Mouse (Mus musculus): Measurements from ENCODE around the gene Cit.

The Cit gene

DNA sequence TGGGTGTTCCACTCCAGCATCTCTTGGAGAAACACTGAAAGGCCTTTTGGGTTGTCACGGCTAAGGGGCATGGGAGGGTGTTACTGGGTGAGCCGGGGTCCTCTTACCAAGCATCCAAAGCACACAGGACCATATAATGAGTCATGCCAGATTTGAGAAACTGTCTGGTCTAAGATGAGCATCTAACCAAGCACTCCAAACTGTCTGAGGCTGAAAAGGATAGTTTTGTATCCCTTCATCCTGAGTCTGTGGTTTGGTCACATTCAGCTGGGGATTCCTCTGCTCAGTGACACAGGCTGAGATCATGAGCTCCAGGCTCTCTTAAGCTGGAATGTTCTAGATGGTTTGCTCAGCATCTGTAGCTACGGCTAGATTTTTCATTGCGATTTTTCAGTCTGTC, 7.4 kb downstream of the Cit start:
- DNase-seq: no peak

DNA sequence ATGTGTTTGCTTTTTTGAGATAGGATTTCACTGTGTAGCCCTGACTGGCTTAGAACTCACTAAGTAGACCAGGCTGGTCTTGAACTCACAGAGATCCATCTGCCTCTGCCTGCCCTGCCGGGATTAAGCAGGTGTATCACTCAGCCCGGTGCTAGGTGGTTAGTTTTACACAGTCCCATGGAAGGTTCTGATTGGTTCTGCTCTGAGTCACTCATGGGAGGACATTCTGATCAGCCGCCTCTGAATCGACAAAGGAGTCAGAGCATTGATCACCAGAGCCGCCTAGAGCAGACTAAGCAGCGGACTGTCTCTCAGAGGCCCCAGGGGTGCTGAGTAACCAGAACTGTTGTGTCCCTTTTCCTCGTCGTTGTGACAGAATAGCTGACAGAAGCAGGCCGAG, 8.6 kb downstream of the Cit start:
- no peak for DNase-seq

DNA sequence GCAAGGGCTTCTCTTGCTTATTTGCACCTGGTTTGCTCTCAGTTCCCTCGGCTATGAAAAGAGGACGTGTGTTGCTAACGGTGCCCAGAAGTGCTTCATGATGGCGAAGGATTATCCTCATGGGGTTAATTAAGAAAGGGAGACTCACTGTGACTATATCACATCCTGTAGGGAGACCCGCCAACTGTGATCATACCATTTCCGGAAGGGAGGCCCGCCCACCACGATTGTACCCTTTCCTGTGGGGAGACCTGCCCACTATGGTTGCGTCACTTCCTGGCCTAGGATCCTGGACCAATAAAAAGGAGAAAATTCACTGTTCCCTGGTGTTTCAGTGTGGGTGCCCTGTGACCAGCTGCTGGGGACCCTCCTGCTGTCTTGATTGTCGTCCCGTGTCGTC, 9.3 kb downstream of the Cit start:
- DNase-seq: no peak

DNA sequence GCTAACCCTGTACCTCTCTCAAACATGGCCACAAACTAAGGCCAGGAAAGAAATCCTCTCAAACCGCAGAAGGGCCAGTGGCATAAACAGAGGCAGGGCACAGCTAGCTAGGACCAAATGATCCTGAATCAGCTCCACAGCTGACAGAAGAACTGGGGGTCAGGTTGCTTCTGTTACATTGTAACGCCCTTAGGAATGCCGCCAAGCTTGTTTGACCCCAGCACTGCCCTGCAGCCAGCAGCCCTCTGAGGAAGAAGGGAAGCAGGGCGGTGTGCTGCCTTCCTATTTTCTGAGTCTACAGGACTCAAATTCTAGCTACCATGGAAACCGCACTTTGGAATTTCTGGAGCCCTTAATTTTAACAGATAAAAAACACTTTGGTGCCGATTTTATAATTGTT, 13.6 kb downstream of the Cit start:
- DNase-seq: no peak

DNA sequence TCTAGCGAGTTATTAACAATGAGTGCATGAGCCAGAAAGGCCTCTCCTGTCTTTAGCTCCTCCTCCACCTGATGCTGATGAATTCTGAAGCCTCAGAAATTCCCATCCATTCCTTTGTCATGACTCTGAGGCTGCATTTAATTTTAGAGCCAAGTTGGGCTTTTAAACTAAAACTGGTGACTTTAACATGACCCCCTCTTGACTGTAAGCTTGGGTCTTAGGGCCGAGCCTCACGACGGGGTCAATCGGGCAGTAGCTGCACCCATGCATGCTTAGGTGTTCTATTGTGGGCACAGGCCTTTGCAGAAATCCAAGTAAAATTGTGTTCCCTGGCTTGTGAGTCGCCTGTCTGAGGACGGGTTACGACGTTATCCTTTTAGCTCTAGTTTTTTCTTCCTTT, 14.4 kb downstream of the Cit start:
- DNase-seq: no peak

DNA sequence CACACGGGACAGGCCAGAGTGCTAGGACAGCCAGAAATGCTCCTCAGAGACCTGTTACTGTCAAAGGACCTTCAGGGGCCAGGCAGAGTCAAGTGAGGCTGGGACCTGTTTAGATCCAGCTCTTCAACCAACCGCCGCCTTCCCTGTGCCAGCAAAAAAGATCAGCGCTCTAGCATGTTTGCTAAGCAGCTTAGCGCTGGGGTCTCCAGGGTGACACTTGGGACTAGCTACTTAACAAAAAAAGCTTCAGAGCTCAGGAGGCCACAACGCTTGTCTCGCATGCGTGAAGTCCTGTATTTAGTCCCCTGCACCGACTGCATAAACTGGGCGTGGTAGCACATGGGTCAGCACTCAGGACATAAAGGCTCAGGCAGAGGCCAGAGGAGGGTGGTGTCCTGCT, 16.9 kb downstream of the Cit start:
- no peak for DNase-seq

DNA sequence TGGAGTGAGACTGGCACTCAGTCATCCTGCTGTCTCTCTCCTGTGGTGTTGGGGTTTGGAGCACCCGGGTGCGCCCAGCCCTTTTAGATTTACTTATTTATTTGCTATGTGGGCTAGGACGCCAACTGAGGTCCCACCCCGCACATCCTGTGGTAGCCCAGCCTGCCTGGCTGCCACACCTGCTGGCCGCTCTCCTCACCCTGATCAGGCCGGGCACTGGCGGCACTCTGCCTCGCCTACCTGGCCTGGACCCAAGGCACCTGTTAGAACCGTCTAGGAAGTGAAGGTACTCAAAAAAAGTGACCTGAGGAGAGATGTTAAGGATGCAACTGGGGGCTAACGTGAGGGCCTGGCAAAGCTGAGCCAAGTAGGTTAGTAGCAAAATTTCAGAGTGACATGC, 17.4 kb downstream of the Cit start:
- no peak for DNase-seq

DNA sequence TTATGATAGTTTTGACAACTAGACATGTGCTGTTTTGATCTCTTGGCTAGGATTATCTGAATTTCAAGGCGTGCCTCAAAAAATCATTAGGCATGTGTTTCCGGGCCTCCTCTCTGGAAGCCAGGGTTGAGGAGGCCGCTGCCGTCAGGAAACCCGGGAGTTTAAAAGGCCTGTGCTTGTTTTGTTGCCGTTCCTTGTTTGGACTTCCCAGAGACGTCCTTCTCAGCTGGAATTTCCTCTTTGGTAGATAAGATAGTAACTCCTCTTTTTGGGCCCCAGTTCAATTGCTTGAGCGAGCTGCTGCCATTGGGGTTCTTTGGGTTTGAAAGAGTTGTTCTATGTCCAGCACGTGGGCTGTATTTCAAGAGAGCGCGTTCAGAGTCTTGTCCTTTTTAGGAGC, 21.2 kb downstream of the Cit start:
- no peak for DNase-seq

DNA sequence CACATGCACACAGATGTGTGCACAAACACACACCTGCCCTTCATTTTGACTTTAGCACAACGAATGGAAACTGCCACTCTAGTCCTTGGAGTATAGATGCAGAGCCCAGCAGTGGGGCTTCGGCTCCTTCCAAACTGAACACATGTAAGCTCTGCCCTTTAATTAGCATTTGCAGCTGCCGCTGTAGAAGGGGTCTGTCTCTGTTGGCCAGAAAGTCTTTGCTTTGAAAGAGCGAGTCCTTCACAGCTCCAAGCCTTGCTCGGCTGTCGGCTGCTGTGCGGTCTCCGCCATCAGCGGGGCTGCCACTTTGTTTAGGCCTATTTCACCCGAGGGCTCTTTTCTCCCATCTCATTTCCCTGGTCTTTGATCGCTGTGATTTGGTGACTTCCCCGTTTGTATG, 23.5 kb downstream of the Cit start:
- no peak for DNase-seq

DNA sequence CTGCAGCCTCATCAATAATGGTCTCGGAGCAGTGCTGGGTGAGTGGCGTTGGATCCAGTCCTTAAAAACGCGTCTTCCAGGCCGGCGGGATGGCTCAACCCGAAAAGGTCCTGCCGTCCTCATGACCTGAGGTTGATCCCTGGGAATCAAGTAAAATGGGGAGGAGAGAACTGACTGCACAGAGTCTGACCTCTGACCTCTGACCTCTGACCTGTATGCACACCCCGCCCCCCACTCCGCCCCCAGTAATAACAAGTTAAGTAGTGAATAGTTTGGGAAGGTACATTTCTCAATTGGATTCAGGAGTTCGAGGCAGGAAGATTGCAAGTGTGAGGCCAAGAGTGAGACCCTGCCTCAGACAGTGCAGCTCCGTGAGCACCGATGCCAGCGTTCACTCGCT, 24.1 kb downstream of the Cit start:
- no peak for DNase-seq

DNA sequence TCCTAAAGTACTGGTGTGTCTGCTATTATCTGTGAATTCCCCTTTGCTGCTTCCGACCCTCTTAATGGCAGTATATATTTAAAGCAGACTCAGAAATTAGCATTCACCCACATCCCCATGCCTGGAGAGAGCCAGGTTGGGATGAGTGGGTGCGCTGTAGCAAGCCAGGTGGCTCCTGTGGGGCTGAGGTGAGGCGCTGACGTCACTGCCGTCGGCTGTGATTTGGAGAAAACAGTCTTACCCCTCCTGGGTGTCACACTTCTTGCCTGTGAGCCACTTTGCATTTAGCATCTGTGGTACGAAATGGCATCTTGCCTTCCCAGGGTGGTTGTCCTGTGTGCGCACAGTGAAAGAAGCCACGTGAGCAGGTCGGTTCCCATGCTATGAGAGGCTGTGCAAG, 26.1 kb downstream of the Cit start:
- no peak for DNase-seq

DNA sequence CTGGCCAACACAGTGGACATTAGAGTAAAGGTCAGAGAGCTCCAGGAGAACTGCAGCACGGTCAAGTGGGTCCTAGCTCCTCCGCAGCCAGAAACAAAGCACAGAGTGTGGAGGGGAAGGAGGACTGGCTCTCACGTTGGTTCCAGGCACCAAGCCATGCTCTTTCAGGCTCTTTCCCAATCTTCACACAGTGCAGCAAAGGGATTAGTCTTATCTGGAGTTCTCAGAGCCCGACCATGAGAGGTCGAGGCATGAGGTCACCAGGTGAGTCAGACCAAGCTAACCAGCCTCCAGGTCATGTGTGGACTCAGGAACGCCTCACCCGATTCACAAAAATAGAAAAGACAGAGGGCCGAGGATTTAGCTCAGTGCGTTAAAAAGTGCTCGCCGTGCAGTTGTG, 27.0 kb downstream of the Cit start:
- no peak for DNase-seq

DNA sequence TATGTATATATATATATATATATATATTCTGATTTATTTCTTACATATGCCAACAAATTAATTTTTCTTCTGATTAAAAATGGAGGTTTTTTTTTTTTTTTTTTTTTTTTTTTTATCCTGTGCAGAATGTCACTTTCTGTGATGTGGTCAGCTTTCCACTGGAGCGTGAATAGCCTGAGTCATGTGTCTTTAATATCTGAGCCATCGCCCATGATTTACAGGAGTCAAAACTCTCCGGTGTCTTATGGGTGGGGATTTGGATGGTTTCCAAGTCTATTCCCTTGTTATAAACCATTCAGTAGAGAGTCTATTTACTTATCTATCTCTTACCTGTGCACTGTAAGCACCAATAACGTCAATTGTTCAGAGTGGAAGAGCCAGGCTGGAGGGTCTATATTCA, 27.9 kb downstream of the Cit start:
- no peak for DNase-seq

DNA sequence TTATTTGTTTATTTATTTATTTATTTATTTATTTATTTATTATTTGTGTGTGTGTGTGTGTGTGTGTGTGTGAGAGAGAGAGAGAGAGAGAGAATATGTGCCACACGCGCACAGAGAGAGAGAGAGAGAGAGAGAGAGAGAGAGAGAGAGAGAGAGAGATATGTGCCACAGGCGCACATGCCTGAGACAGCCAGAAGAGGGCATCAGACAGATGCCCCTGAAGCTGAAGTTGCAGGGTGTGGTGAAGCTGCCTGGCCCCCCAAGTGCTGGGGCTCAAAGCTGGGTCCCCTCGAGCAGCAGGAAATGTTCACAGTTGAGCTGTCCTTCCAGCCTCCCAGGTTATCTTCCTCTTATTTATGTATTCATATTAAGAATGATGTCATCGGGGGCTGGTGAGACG, 32.3 kb downstream of the Cit start:
- DNase-seq: peak; percentile 15

DNA sequence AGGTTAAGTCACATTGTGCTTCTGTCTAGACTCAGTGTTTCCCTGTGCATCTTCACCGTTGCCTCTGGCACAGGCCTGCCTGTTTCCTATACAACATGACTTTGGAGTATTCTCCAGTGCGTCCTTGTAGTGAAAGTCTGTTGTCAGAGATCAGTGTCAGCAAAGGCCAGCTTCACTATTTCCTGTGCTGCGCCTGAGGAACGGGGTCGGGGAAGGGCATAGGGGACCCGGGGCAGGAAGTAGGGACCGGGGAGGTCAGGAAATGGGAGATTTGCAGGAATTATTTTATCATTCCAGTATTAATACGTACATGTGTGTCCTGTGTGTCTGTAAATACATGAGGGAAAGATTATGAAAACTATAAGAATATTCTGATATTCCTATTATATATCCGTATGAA, 37.1 kb downstream of the Cit start:
- DNase-seq: no peak

DNA sequence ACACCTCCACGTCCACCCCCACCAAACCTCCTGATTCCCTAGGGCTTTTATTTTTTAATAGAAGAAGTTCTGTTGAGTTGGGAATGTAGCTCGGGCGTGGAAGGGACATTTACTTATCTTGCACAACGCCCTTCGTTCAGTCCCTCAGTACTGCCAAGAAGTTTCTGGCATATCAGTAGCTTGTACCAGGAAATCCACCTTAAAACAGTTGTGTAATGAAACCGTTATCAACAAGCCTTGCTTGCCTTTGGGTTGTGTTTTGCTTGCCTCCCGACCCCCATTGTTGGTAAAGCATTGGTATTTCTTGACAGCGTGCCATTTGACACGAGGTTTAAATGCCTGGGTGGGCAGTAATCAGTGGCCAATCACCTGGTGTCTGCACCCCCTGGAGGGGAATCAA, 39.4 kb downstream of the Cit start:
- DNase-seq: no peak

DNA sequence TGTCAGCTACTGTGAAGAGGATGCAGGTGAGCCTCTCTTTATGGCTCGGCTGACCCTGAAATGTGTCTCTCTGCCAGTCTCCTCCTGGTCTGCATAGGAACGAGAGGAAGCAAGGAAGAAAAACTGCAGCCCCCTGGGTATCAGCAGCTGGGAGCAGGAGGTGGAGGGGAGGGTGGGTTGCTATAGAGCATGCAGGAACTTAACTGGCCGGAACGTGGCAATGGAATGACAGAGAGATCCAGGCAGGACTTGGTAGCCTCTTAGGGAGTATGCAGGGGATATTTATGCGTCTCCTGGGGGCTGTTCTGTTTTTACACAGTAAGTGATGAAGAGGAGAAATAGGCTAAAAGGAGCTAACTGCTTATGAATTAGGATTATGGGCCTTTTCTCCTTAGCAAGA, 48.7 kb downstream of the Cit start:
- DNase-seq: no peak

DNA sequence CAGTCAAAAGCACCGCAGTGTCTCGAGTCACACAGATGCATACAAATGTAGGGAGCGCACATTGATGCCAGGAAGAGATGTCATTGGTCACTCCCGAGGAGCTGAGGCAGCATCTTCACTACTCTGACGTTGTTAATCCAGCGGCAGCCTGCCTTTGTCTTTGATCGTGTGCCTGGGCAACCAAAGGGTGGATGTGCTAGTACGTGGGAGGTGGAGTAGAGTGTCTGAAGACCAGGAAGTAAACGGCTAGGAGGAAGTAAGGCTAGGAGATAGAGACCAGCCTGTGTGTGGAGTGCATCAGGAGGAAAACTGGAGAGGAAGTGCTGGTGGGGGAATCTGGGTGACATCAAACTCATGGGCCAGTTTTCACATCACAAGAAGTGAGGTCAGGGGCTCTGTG, 52.0 kb downstream of the Cit start:
- DNase-seq: no peak

DNA sequence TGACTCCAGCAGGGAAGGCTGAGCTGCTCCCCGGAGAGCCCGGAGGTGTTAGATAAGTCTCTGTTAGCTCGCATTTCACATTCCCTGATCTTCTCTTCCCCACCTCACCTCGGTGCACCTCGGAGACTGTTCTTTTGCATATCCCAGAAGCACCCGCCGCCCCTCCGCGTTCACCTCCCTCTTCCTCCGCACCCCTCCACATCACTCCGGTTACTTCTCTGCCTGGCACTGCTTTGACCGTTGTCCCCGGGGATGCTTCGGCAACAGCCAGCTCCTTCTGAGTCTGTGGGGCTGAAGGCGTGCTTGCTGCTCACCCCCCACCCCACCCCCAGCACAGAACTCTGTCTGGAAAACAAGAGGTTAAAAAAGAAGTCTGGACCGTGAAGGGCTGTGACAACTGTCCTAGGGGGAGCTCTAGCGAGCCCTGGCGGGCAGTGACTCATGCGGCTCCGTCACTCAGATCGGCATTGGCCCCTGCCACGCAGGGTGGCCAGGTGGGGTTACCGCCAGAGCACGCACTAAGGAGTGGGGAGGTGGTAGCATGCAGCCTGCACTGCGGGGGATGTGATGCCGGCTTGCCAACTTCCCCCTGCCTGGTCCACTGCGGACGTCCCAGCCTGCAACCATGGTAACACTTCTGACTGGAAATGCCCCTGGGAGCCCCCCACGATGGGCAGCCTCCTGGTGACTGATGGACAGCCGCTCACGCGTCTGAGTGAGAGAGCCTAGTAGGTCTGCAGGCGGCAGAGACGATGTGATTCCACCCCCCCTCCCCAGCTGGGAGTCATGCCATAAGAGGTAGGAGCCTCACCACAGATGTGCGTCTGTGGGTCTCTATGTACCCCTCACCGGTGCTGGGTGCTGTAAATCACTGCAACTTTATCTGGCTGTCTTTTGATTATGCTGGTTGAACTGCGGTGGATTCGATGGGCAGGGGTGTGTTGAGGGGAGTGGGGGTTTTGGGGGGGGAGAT, 62.2 kb downstream of the Cit start:
- DNase-seq: no peak

DNA sequence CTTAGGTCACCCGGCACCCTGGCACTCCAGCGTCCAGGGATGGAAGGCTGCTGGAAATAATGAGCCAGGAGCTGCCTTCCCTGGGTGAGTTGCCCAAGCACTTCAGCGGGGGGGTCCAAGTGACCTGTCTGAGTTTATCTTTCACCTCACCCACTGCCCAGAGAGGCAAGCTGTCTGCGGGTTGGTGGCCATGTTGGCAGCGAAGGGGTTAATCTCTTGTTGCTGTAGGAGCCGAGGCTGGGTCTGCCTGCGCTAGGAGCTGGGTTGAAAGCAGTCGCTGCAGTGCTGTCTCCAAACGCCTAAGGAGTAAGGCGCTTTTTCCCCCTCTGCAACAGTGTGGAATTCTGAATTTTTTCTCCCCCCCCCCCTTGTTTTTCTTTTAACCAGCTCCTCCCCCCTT, 63.2 kb downstream of the Cit start:
- no peak for DNase-seq

DNA sequence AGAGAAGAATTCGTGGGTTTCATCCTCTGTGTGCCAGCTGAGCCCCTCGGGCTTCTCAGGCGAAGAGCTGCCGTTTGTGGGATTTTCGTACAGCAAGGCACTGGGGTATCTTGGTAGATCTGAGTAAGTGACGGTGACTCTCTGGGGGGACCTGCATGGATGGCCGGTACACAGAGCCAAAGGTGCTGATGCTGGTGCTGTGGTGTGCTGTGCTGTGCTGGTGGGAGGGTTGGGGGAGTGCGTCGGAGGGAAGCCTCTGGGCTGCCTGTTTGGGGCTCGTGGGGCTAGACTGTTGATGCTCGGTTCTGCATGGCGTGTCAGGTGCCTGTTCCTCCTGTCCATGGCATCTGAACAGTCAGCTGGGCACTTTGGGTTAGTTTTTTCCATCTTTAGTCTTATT, 63.6 kb downstream of the Cit start:
- DNase-seq: no peak

DNA sequence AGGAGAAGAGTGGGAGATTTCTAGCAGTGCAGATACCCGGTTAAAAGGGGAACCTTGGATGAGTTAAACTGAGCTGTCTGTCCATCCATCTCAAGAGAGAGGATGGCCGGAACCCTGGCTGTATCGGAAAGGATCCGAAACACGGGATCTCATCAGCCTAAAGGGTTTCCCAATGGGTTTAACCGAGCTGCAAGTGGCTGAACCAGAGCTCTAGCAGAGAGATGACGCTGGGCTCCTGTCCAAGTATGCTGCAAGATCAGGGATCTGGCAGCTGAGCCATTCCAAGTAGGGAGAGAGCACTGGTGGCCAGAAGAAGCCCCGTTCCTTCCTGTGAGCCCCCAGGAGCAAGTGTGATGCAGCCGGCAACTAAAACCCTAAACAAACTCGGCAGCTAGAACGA, 64.0 kb downstream of the Cit start:
- no peak for DNase-seq

DNA sequence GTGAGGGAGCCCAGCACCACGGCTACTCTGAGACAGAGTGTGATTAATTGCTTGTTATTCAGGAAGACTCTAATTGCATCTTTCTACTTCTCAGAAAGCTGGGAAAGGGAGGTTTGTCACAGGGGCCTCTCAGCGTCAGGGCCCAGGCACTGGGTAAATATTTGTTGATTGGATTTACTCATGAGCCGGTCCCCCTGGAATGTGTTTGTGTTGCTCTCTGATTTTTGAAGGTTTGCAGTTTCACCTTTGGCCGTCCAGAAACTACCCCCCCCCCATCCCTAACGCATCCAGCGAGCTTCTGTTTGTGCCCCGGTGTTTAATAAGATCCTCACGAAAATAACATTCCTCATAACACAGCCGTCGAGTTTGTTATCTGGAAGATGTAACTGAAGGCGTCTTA, 65.4 kb downstream of the Cit start:
- DNase-seq: no peak

DNA sequence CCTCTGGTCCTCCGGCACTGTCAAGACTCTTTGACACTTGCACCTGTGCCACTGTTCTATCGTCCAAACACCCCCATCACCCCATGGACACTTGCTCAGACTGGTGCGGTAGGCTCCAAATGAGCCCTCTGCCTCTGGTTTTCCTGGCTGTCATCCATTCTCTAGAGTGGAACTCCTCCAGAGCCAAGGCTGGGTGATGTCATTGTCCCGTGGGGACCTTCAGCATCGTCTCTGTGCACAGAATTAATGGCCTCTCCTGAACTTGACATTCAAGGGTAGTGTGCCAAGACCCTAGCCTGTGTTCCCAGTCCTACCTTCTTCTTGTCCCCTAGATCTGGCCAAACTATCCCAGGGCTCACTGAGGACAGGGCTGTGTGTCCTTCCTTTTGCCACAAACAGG, 70.4 kb downstream of the Cit start:
- no peak for DNase-seq

DNA sequence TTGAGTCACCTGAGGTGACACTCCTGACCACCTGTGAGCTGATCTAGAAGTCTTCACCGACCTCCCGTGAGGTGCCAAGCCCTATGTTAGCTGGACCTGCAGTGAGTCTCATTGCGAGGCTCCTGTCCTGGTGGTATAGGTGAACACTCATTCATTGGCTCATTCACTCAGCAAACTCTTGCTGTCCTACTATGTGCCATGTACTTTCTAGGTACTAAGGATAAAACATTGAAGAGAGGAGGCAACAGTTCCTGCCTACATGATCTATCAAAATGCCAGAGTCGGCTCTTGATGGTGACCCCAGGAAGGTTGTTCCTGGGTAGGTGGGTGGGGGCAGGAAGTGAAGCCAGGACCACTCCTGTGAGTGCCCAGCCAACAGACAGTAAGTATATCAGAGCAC, 72.9 kb downstream of the Cit start:
- no peak for DNase-seq

All from thymus, postnatal 4 days (tissue).